Mouse (Mus musculus) c-Kit-negative CD71-positive TER-119-positive erythroid progenitor cells, embryonic 14.5 days (primary cell): ENCODE measurements around the gene Kctd21.

Source experiments
- DNase-seq: peaks from one replicate; pipeline ENCODE4 v3.0.0-alpha.2; 2013; ENCODE audit warnings: low read depth, low spot score

Gene Kctd21

GRCm38 (mm10) chr7:97348318-97348717, 16.2 kb downstream of the Kctd21 start:
- DNase-seq: no peak

- DNase-seq: no peak
These were observed 16.7 kb downstream of the Kctd21 start for GRCm38 (mm10) chr7:97348836-97349235.

- DNase-seq: no peak
These were observed 17.3 kb downstream of the Kctd21 start for GRCm38 (mm10) chr7:97349438-97349837.

- no peak for DNase-seq
These were observed 18.8 kb downstream of the Kctd21 start for GRCm38 (mm10) chr7:97350891-97351290.

- DNase-seq: no peak
These were observed 19.8 kb downstream of the Kctd21 start for GRCm38 (mm10) chr7:97351792-97352513.

- no peak for DNase-seq
These were observed 21.2 kb downstream of the Kctd21 start for GRCm38 (mm10) chr7:97353356-97353755.

GRCm38 (mm10) chr7:97355068-97355841, 23.1 kb downstream of the Kctd21 start:
- DNase-seq: no peak

GRCm38 (mm10) chr7:97356253-97356652, 24.1 kb downstream of the Kctd21 start:
- DNase-seq: no peak

GRCm38 (mm10) chr7:97356875-97357276, 24.7 kb downstream of the Kctd21 start:
- no peak for DNase-seq

GRCm38 (mm10) chr7:97357840-97358239, 25.7 kb downstream of the Kctd21 start:
- no peak for DNase-seq

GRCm38 (mm10) chr7:97358347-97358746, 26.2 kb downstream of the Kctd21 start:
- DNase-seq: no peak

GRCm38 (mm10) chr7:97360166-97360565, 28.0 kb downstream of the Kctd21 start:
- DNase-seq: no peak

GRCm38 (mm10) chr7:97360955-97361354, 28.8 kb downstream of the Kctd21 start:
- no peak for DNase-seq

GRCm38 (mm10) chr7:97361467-97361866, 29.3 kb downstream of the Kctd21 start:
- peak; percentile 20 for DNase-seq

GRCm38 (mm10) chr7:97365887-97366286, 33.8 kb downstream of the Kctd21 start:
- no peak for DNase-seq

GRCm38 (mm10) chr7:97375101-97375500, 43.0 kb downstream of the Kctd21 start:
- no peak for DNase-seq

GRCm38 (mm10) chr7:97375906-97376305, 43.8 kb downstream of the Kctd21 start:
- DNase-seq: no peak

GRCm38 (mm10) chr7:97379304-97379703, 47.2 kb downstream of the Kctd21 start:
- no peak for DNase-seq

GRCm38 (mm10) chr7:97380500-97381123, 48.5 kb downstream of the Kctd21 start:
- DNase-seq: no peak

GRCm38 (mm10) chr7:97382661-97383060, 50.5 kb downstream of the Kctd21 start:
- no peak for DNase-seq

- DNase-seq: no peak
These were observed 51.5 kb downstream of the Kctd21 start for GRCm38 (mm10) chr7:97383496-97384132.
